15 mouse cellular contexts compared by ENCODE assay signal in the genomic region with DNA sequence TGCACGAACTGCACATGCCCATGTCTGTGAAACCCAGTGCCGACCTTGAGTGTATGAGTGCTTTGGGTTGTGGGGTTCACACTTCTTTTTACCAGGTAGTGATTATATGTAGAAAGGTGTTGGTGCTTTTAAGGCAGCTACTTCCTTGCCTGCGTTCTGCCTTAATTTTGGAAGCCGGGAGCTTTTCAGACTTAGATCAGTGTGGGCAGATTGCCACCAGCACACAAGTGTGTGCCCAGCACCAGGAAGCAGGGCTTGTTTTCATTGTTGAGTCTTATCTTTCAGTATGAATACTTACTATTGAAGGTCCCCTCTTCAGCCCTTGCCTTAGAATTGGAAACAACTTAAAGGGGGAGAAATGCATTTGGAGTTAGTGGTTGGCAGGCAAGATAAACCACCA. TPM values are rescaled to one million over a fixed set of nuclear protein-coding genes. Genes with fewer than 3 reads are reported as not detected.
DNase-seq lines count a peak whose midpoint lies in the region; ATAC-seq and TF ChIP-seq lines count a peak whose summit lies in the region.
"Had no signal": no experiment of that assay in that cellular context is flagged by ENCODE, and none has a peak within 500 bp of the region (broad histone marks: within the 10 kb centered on the region; RNA-seq: fewer than 3 reads in every experiment).

No protein-coding gene starts in this region.

- H3K9ac ChIP-seq in forebrain, embryonic 16.5 days (replicated peaks; ENCODE audit: low read depth, low read length) = no peak overlapping the region
- no peak overlapping the region for H3K9ac ChIP-seq in forebrain, embryonic 14.5 days (ENCODE audit: low read length)
- H3K9ac ChIP-seq in limb, embryonic 12.5 days (replicated peaks) = no peak overlapping the region
- no peak overlapping the region for H3K9ac ChIP-seq in stomach, postnatal 0 days (ENCODE audit: low read length)
- H3K9ac ChIP-seq: embryonic facial prominence, embryonic 12.5 days; hindbrain, embryonic 14.5 days had no signal

- peaks cover 76% of the 10 kb centered on the region for H3K4me1 ChIP-seq in forebrain, embryonic 16.5 days (replicated peaks; ENCODE audit: control insufficient read depth, insufficient read depth, low read length)
- peaks cover 82% of the 10 kb centered on the region for H3K4me1 ChIP-seq in forebrain, embryonic 14.5 days (ENCODE audit: control insufficient read depth, insufficient read depth, low read length)
- peaks cover 93% of the 10 kb centered on the region for H3K4me1 ChIP-seq in limb, embryonic 12.5 days (replicated peaks)
- H3K4me1 ChIP-seq in limb, embryonic 10.5 days = peaks cover 88% of the 10 kb centered on the region
- peaks cover 9% of the 10 kb centered on the region; the same call in 1 of the 2 replicates for H3K4me1 ChIP-seq in stomach, postnatal 0 days (replicated peaks; ENCODE audit: control insufficient read depth, insufficient read depth)

- no peak for TF ChIP-seq CTCF in stomach, postnatal 0 days (IDR thresholded peaks at IDR 0.05; ENCODE audit: low read depth)
- TF ChIP-seq CTCF in gastrocnemius, adult 2 months (IDR thresholded peaks at IDR 0.05) = no peak

- TF ChIP-seq EP300 in stomach, postnatal 0 days (optimal IDR thresholded peaks at IDR 0.05) = no peak

- WGBS in forebrain, embryonic 16.5 days = 67% methylated on average over 4 of the region's 4 CpGs
- whole genome bisulfite sequencing in forebrain, embryonic 14.5 days = 67% methylated on average over 4 of the region's 4 CpGs
- 91% methylated on average over 4 of the region's 4 CpGs for WGBS in limb, embryonic 12.5 days
- WGBS in limb, embryonic 10.5 days = 90% methylated on average over 4 of the region's 4 CpGs
- WGBS in stomach, postnatal 0 days = 56% methylated on average over 4 of the region's 4 CpGs

- DNase-seq in forebrain, embryonic 14.5 days (ENCODE audit: low spot score) = no peak
- no peak for DNase-seq in limb, embryonic 10.5 days (ENCODE audit: low spot score)
- DNase-seq in brain, adult 2 months (ENCODE audit: low read depth, low spot score) = peak; percentile 70
- DNase-seq in stomach, postnatal 0 days (ENCODE audit: low spot score) = peak; percentile 58
- DNase-seq in gastrocnemius, adult 2 months = no peak
- DNase-seq: adrenal gland, postnatal 10 days; cerebellum, adult 11-12 months; cerebellum, adult 9-10 months; gastrocnemius, postnatal 10 days; heart, adult 18-20 months had no signal

- H3K27me3 ChIP-seq in forebrain, embryonic 16.5 days (replicated peaks; ENCODE audit: control insufficient read depth, insufficient read depth, low read length) = no peaks in the 10 kb centered on the region
- no peaks in the 10 kb centered on the region for H3K27me3 ChIP-seq in forebrain, embryonic 14.5 days (replicated peaks; ENCODE audit: control insufficient read depth, insufficient read depth, low read length)
- H3K27me3 ChIP-seq in limb, embryonic 12.5 days = no peaks in the 10 kb centered on the region
- H3K27me3 ChIP-seq in limb, embryonic 10.5 days (ENCODE audit: low read depth, poor library complexity, severe bottlenecking) = no peaks in the 10 kb centered on the region
- no peaks in the 10 kb centered on the region for H3K27me3 ChIP-seq in stomach, postnatal 0 days (ENCODE audit: control insufficient read depth, insufficient read depth, low read length)
- H3K27me3 ChIP-seq: embryonic facial prominence, embryonic 12.5 days had no signal

- no peak for ATAC-seq in forebrain, embryonic 16.5 days
- ATAC-seq in forebrain, embryonic 14.5 days = no peak
- ATAC-seq in limb, embryonic 12.5 days (ENCODE audit: insufficient number of reproducible peaks, insufficient read depth, low FRiP score, low TSS enrichment, low read depth) = no peak
- no peak for ATAC-seq in stomach, postnatal 0 days (ENCODE audit: low FRiP score, low TSS enrichment)

- H3K36me3 ChIP-seq in forebrain, embryonic 16.5 days (ENCODE audit: control insufficient read depth, insufficient read depth) = no peaks in the 10 kb centered on the region
- peaks cover 4% of the 10 kb centered on the region; the same call in 1 of the 2 replicates for H3K36me3 ChIP-seq in forebrain, embryonic 14.5 days (ENCODE audit: control insufficient read depth, insufficient read depth, low read length)
- H3K36me3 ChIP-seq in limb, embryonic 12.5 days = peaks cover 63% of the 10 kb centered on the region
- peaks cover 98% of the 10 kb centered on the region for H3K36me3 ChIP-seq in limb, embryonic 10.5 days
- no peaks in the 10 kb centered on the region for H3K36me3 ChIP-seq in stomach, postnatal 0 days (ENCODE audit: control insufficient read depth, insufficient read depth, low read length)

- no peaks in the 10 kb centered on the region for H3K9me3 ChIP-seq in forebrain, embryonic 16.5 days (ENCODE audit: control insufficient read depth, low read length)
- no peaks in the 10 kb centered on the region for H3K9me3 ChIP-seq in forebrain, embryonic 14.5 days (replicated peaks; ENCODE audit: control insufficient read depth, low read length)
- no peaks in the 10 kb centered on the region for H3K9me3 ChIP-seq in limb, embryonic 12.5 days
- no peaks in the 10 kb centered on the region for H3K9me3 ChIP-seq in limb, embryonic 10.5 days (replicated peaks)
- no peaks in the 10 kb centered on the region for H3K9me3 ChIP-seq in stomach, postnatal 0 days (ENCODE audit: control insufficient read depth, low read length)
- H3K9me3 ChIP-seq: embryonic facial prominence, embryonic 12.5 days; hindbrain, embryonic 10.5 days had no signal

- intact Hi-C loops in gastrocnemius, adult 2 months (cut with DNase I) = no loop called here

- no peak overlapping the region for H3K4me2 ChIP-seq in forebrain, embryonic 16.5 days (ENCODE audit: low read length)
- H3K4me2 ChIP-seq in forebrain, embryonic 14.5 days (ENCODE audit: low read length) = no peak overlapping the region
- H3K4me2 ChIP-seq in limb, embryonic 12.5 days = no peak overlapping the region
- no peak overlapping the region for H3K4me2 ChIP-seq in stomach, postnatal 0 days (replicated peaks; ENCODE audit: low read depth)
- H3K4me2 ChIP-seq: embryonic facial prominence, embryonic 12.5 days; hindbrain, embryonic 14.5 days had no signal

- H3K27ac ChIP-seq in forebrain, embryonic 16.5 days (ENCODE audit: low read length) = 0 out of 2 replicates have a peak overlapping the region, but pooled peaks have one; percentile 13
- H3K27ac ChIP-seq in forebrain, embryonic 14.5 days (ENCODE audit: low read depth, low read length) = no peak overlapping the region
- peak overlapping the region; percentile 23; the same call in 1 of the 2 replicates for H3K27ac ChIP-seq in limb, embryonic 12.5 days
- H3K27ac ChIP-seq in limb, embryonic 10.5 days = no peak overlapping the region
- 0 out of 2 replicates have a peak overlapping the region, but pooled peaks have one; percentile 24 for H3K27ac ChIP-seq in stomach, postnatal 0 days (replicated peaks)
- H3K27ac ChIP-seq in gastrocnemius, adult 2 months = no peak overlapping the region
- H3K27ac ChIP-seq: embryonic facial prominence, embryonic 12.5 days; hindbrain, embryonic 14.5 days had no signal

- H3K4me3 ChIP-seq in forebrain, embryonic 16.5 days (replicated peaks; ENCODE audit: low read length) = no peak overlapping the region
- H3K4me3 ChIP-seq in forebrain, embryonic 14.5 days (ENCODE audit: low read depth, low read length) = no peak overlapping the region
- no peak overlapping the region for H3K4me3 ChIP-seq in limb, embryonic 12.5 days (replicated peaks)
- H3K4me3 ChIP-seq in limb, embryonic 10.5 days = no peak overlapping the region
- no peak overlapping the region for H3K4me3 ChIP-seq in stomach, postnatal 0 days (ENCODE audit: low read depth, low read length)
- no peak overlapping the region for H3K4me3 ChIP-seq in gastrocnemius, adult 2 months
- H3K4me3 ChIP-seq: embryonic facial prominence, embryonic 12.5 days; hindbrain, embryonic 10.5 days had no signal

RNA-seq across cellular contexts. Expression of a gene that starts 32.0 kb away (rescaled TPM):
- 163 and 167 TPM in 2 replicates for polyA plus RNA-seq in forebrain, embryonic 16.5 days (2015; fragmentation: Nextera tagmentation; extraction: Ambion mirVana)
- polyA plus RNA-seq in forebrain, embryonic 14.5 days (2014; fragmentation: Nextera tagmentation; extraction: Ambion mirVana) = 118 and 127 TPM in 2 replicates
- 278 and 295 TPM in 2 replicates for polyA plus RNA-seq in limb, embryonic 12.5 days (2016; fragmentation: Nextera tagmentation; extraction: Ambion mirVana)
- 225 and 250 TPM in 2 replicates for polyA plus RNA-seq in limb, embryonic 10.5 days (2016; fragmentation: Nextera tagmentation; extraction: Ambion mirVana)
- polyA plus RNA-seq in stomach, postnatal 0 days (2015; fragmentation: Nextera tagmentation; extraction: Ambion mirVana) = 39.3 and 50.0 TPM in 2 replicates
- 10 to 100 TPM; 23.7 to 30.0 TPM for total RNA-seq in gastrocnemius, adult 2 months (2021)

Comparison
In these comparisons a context has a peak if more than half of its experiments do, and no peak if none do; other contexts are left out.
1. H3K27ac ChIP-seq: peak in forebrain, embryonic 16.5 days (single experiment), limb, embryonic 12.5 days (single experiment) and stomach, postnatal 0 days (single experiment); none in forebrain, embryonic 14.5 days (single experiment), limb, embryonic 10.5 days (single experiment) and gastrocnemius, adult 2 months (single experiment).
2. DNase-seq: peak in brain, adult 2 months (single experiment) and stomach, postnatal 0 days (single experiment); none in forebrain, embryonic 14.5 days (single experiment), limb, embryonic 10.5 days (single experiment) and gastrocnemius, adult 2 months (single experiment).